Mouse (Mus musculus): ENCODE results near the gene Zfp316.

The Zfp316 gene

GRCm38 (mm10) chr5:143235028-143235693, 34.7 kb downstream of the Zfp316 start, which contains the start of gene Zfp12:
TSS of gene Zfp12 (plus strand) at chr5:143235163.
- in situ Hi-C loops (cut with MboI, MseI): loop anchor here (5.0 kb wide), 2 partner anchors 37 to 63 kb away; partner anchors contain the start of gene Zfp316

- in situ Hi-C loops (cut with MboI, MseI): no loop called here
Measured at GRCm38 (mm10) chr5:143226790-143227189, 43.0 kb downstream of the Zfp316 start, which contains the start of gene Spdye4a. TSS of gene Spdye4a (minus strand) at chr5:143226890.

GRCm38 (mm10) chr5:143222287-143222686, 47.5 kb downstream of the Zfp316 start:
- in situ Hi-C loops (cut with MboI, MseI): no loop called here

- in situ Hi-C loops (cut with MboI, MseI): no loop called here
Measured at GRCm38 (mm10) chr5:143220996-143221395, 48.8 kb downstream of the Zfp316 start.

GRCm38 (mm10) chr5:143213832-143214231, 56.0 kb downstream of the Zfp316 start:
- in situ Hi-C loops (cut with MboI, MseI): no loop called here

- in situ Hi-C loops (cut with MboI, MseI): no loop called here
Measured at GRCm38 (mm10) chr5:143205015-143205414, 64.8 kb downstream of the Zfp316 start.

Measured in T-helper 2 cell (primary cell).